Mouse (Mus musculus): ENCODE measurements around the gene Cic. TPM values are rescaled to one million over a fixed set of nuclear protein-coding genes. Genes with fewer than 3 reads are reported as not detected.

Gene Cic
- polyA plus RNA-seq, 1 experiment: 128 TPM

DNA sequence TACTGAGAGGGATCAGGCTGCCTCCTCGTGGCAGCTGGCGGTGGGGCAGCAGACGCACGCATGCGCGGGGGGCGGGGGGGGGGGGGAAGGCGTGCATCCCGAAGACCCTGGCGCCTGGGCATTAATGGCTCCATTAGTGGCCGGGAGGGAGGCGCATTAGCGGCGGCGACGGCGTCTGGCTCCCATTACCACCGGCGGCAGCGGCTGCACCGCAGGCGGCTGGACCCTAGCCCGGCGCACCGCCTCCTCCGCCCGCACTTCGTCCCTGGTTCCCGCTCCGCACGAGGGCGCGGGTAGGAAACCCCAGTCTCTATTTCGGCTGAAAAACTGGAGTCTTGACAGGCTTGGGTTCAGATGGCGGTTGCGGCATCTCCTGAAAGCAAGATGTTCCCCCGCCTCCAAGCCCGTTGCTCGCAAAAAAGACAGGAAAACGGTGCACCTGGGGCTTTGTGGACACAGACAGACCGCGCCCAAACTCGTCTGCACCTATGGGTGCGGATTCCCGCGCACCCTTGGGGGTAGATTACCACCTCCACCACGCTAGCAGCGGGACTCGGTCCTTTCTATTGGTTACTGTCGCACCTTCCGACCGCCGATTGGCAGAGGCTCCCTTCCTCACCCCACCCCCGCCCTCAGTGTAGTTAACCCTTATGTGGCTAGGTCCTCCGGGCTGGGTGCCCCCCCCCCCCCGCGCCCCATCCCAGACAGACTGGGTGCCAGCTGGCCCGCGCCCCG is 11.0 kb downstream of the Cic start:
- Histone ChIP-seq H3K4me3 (ENCODE audit: low read depth, low read length) (peak overlapping the region; percentile 81), H3K27ac (ENCODE audit: insufficient read depth, low read length) (peak overlapping the region; percentile 78; the same call in 1 of the 2 replicates), H3K9me3 (replicated peaks; ENCODE audit: control insufficient read depth, insufficient read depth, low read length, poor library complexity, severe bottlenecking) (no peaks in the 10 kb centered on the region), H3K27me3 (ENCODE audit: control insufficient read depth, insufficient read depth, low read length, poor library complexity, severe bottlenecking) (no peaks in the 10 kb centered on the region), H3K9ac (ENCODE audit: low read depth, poor library complexity, severe bottlenecking) (peak overlapping the region; percentile 68), H3K36me3 (ENCODE audit: control insufficient read depth, insufficient read depth, low read length, poor library complexity, severe bottlenecking) (no peaks in the 10 kb centered on the region), H3K4me1 (ENCODE audit: control insufficient read depth, insufficient read depth, low read length) (peaks cover 14% of the 10 kb centered on the region)
- peak; percentile 59 for TF ChIP-seq CTCF (IDR thresholded peaks at IDR 0.05; ENCODE audit: low read depth, low read length)
- peak; percentile 28; the same call in 1 of the 2 replicates for TF ChIP-seq EP300 (IDR thresholded peaks at IDR 0.05; ENCODE audit: insufficient read depth, low read depth, low read length)
- TF ChIP-seq POLR2A (IDR thresholded peaks at IDR 0.05; ENCODE audit: insufficient read depth, low read length): no peak

DNA sequence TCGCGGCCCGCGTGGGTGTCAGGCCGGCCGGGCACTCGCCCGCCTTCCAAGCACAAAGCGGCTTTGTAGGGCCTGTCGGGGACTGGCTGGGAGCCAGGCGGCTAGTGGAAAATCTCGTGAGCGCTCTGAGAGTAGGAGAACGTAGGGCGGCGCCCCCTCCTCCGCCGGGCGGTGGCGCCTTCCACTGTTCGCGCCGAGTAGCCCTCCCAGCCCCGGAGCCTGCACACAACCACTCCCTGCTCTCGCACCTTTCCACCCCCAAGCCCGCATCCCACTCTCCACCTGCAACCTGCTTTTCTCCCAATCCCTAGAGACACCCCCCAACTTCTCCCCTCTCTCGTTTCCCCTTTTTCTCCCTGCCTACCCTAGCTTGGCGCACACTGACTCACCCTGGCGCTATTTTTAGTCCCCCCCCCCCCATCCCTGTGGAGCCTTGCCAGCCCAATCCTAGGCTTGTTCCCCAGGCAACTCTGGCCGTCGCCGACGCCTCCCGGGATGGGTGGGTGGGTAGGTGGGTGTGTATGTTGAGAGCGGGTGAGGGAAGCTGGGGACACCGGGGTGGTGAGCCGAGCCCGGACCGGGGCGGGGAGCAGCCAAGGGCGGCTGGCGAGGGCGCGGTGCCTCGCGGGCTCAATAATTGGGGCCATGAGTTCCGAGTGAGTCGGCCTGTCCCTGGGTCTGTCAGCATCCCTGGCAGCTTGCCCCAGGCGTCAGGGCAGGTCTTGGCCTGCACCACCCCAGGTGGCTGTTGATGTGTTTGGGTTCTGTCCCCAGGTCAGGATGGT is 11.8 kb downstream of the Cic start:
- Histone ChIP-seq H3K36me3 (ENCODE audit: control insufficient read depth, insufficient read depth, low read length, poor library complexity, severe bottlenecking) (no peaks in the 10 kb centered on the region), H3K9me3 (replicated peaks; ENCODE audit: control insufficient read depth, insufficient read depth, low read length, poor library complexity, severe bottlenecking) (no peaks in the 10 kb centered on the region), H3K4me1 (ENCODE audit: control insufficient read depth, insufficient read depth, low read length) (peaks cover 14% of the 10 kb centered on the region), H3K27ac (ENCODE audit: insufficient read depth, low read length) (peak overlapping the region; percentile 78), H3K27me3 (ENCODE audit: control insufficient read depth, insufficient read depth, low read length, poor library complexity, severe bottlenecking) (no peaks in the 10 kb centered on the region), H3K9ac (ENCODE audit: low read depth, poor library complexity, severe bottlenecking) (peak overlapping the region; percentile 68), H3K4me3 (ENCODE audit: low read depth, low read length) (peak overlapping the region; percentile 81)
- TF ChIP-seq POLR2A (IDR thresholded peaks at IDR 0.05; ENCODE audit: insufficient read depth, low read length) (no peak), CTCF (IDR thresholded peaks at IDR 0.05; ENCODE audit: low read depth, low read length) (peak; percentile 7), EP300 (IDR thresholded peaks at IDR 0.05; ENCODE audit: insufficient read depth, low read depth, low read length) (0 out of 2 replicates have a peak, but pooled peaks have one; percentile 6)

- Histone ChIP-seq H3K4me1 (ENCODE audit: control insufficient read depth, insufficient read depth, low read length) (peaks cover 11% of the 10 kb centered on the region), H3K9me3 (replicated peaks; ENCODE audit: control insufficient read depth, insufficient read depth, low read length, poor library complexity, severe bottlenecking) (no peaks in the 10 kb centered on the region), H3K36me3 (ENCODE audit: control insufficient read depth, insufficient read depth, low read length, poor library complexity, severe bottlenecking) (peaks cover 2% of the 10 kb centered on the region), H3K27ac (ENCODE audit: insufficient read depth, low read length) (peak overlapping the region; percentile 19), H3K4me3 (ENCODE audit: low read depth, low read length) (peak overlapping the region; percentile 81), H3K27me3 (ENCODE audit: control insufficient read depth, insufficient read depth, low read length, poor library complexity, severe bottlenecking) (no peaks in the 10 kb centered on the region), H3K9ac (ENCODE audit: low read depth, poor library complexity, severe bottlenecking) (peak overlapping the region; percentile 68)
- TF ChIP-seq EP300 (IDR thresholded peaks at IDR 0.05; ENCODE audit: insufficient read depth, low read depth, low read length): no peak
- TF ChIP-seq CTCF (IDR thresholded peaks at IDR 0.05; ENCODE audit: low read depth, low read length): no peak
- TF ChIP-seq POLR2A (IDR thresholded peaks at IDR 0.05; ENCODE audit: insufficient read depth, low read length): no peak
Measured at GRCm38 (mm10) chr7:25279861-25280791, 12.6 kb downstream of the Cic start.

- Histone ChIP-seq H3K36me3 (ENCODE audit: control insufficient read depth, insufficient read depth, low read length, poor library complexity, severe bottlenecking) (peaks cover 13% of the 10 kb centered on the region), H3K4me1 (ENCODE audit: control insufficient read depth, insufficient read depth, low read length) (peaks cover 8% of the 10 kb centered on the region)
- no peak for TF ChIP-seq CTCF (IDR thresholded peaks at IDR 0.05; ENCODE audit: low read depth, low read length)
- TF ChIP-seq POLR2A (IDR thresholded peaks at IDR 0.05; ENCODE audit: insufficient read depth, low read length): no peak
Measured at GRCm38 (mm10) chr7:25281166-25281733, 13.7 kb downstream of the Cic start.

GRCm38 (mm10) chr7:25281734-25282601 is 14.5 kb downstream of the Cic start:
- no peaks in the 10 kb centered on the region for H3K27me3 ChIP-seq (ENCODE audit: control insufficient read depth, insufficient read depth, low read length, poor library complexity, severe bottlenecking)
- peak overlapping the region; percentile 57 for H3K4me3 ChIP-seq (ENCODE audit: low read depth, low read length)
- H3K27ac ChIP-seq (ENCODE audit: insufficient read depth, low read length): peak overlapping the region; percentile 32
- peaks cover 7% of the 10 kb centered on the region for H3K4me1 ChIP-seq (ENCODE audit: control insufficient read depth, insufficient read depth, low read length)
- peaks cover 20% of the 10 kb centered on the region for H3K36me3 ChIP-seq (ENCODE audit: control insufficient read depth, insufficient read depth, low read length, poor library complexity, severe bottlenecking)
- TF ChIP-seq POLR2A (IDR thresholded peaks at IDR 0.05; ENCODE audit: insufficient read depth, low read length) (peak; percentile 91), CTCF (IDR thresholded peaks at IDR 0.05; ENCODE audit: low read depth, low read length) (no peak), EP300 (IDR thresholded peaks at IDR 0.05; ENCODE audit: insufficient read depth, low read depth, low read length) (peak; percentile 5; the same call in 1 of the 2 replicates)
- H3K9me3 ChIP-seq (replicated peaks; ENCODE audit: control insufficient read depth, insufficient read depth, low read length, poor library complexity, severe bottlenecking): no peaks in the 10 kb centered on the region
- H3K9ac ChIP-seq (ENCODE audit: low read depth, poor library complexity, severe bottlenecking): peak overlapping the region; percentile 93

More at GRCm38 (mm10) chr7:25281166-25281733, 13.7 kb downstream of the Cic start:
- peak overlapping the region; percentile 51 for H3K4me3 ChIP-seq (ENCODE audit: low read depth, low read length)
- peak overlapping the region; percentile 1 for H3K27ac ChIP-seq (ENCODE audit: insufficient read depth, low read length)
- no peaks in the 10 kb centered on the region for H3K27me3 ChIP-seq (ENCODE audit: control insufficient read depth, insufficient read depth, low read length, poor library complexity, severe bottlenecking)
- H3K9me3 ChIP-seq (replicated peaks; ENCODE audit: control insufficient read depth, insufficient read depth, low read length, poor library complexity, severe bottlenecking): no peaks in the 10 kb centered on the region
- peak overlapping the region; percentile 27 for H3K9ac ChIP-seq (ENCODE audit: low read depth, poor library complexity, severe bottlenecking)
